Mouse (Mus musculus) right cerebral cortex, postnatal 10 days (tissue): ENCODE measurements at regions not wholly inside any gene's neighbourhood (a gene's known extent, or its start where the extent isn't known, plus 50 kb on each side); places are given as distances from the start of the nearest gene placed in this dataset.

Experiments used
- DNase-seq, 2 experiments: peaks; one replicate each; pipeline ENCODE4 v3.0.0; 2021; ENCODE audit warnings: low spot score in 2 of 2

GRCm38 (mm10) chr8:112212170-112212569 is 197.3 kb upstream of the Gm6793 start:
- no peak for DNase-seq

- no peak for DNase-seq
Observed at GRCm38 (mm10) chr8:112196423-112196822, 181.6 kb upstream of the Gm6793 start.

GRCm38 (mm10) chr8:112195880-112196279 is 181.0 kb upstream of the Gm6793 start:
- no peak for DNase-seq

- peak; percentile 34 to 40 for DNase-seq
Observed at GRCm38 (mm10) chr8:112191846-112192245, 177.0 kb upstream of the Gm6793 start.

GRCm38 (mm10) chr8:112189698-112190097 is 174.9 kb upstream of the Gm6793 start:
- no peak for DNase-seq

- DNase-seq = no peak
Observed at GRCm38 (mm10) chr8:112170184-112170583, 155.3 kb upstream of the Gm6793 start.

- DNase-seq = no peak
Observed at GRCm38 (mm10) chr8:112156656-112157055, 141.8 kb upstream of the Gm6793 start.

- peak in 1 of 2 experiments; percentile 30 for DNase-seq
Observed at GRCm38 (mm10) chr8:112138924-112139323, 124.1 kb upstream of the Gm6793 start.

- DNase-seq = no peak
Observed at GRCm38 (mm10) chr8:112130196-112130595, 115.4 kb upstream of the Gm6793 start.

- DNase-seq = peak in 1 of 2 experiments; percentile 37
Observed at GRCm38 (mm10) chr8:112128833-112129518, 114.1 kb upstream of the Gm6793 start.

- DNase-seq = no peak
Observed at GRCm38 (mm10) chr8:112111950-112112349, 97.1 kb upstream of the Gm6793 start.

GRCm38 (mm10) chr8:112097883-112098635 is 83.2 kb upstream of the Gm6793 start:
- peak; percentile 75 to 80 for DNase-seq

- DNase-seq = no peak
Observed at GRCm38 (mm10) chr8:112094881-112095280, 80.0 kb upstream of the Gm6793 start.

- no peak for DNase-seq
Observed at GRCm38 (mm10) chr8:112093554-112093953, 78.7 kb upstream of the Gm6793 start.

GRCm38 (mm10) chr8:112092831-112093230 is 78.0 kb upstream of the Gm6793 start:
- no peak for DNase-seq

GRCm38 (mm10) chr8:112078621-112079020 is 63.8 kb upstream of the Gm6793 start:
- DNase-seq = peak in 1 of 2 experiments; percentile 42

- peak in 1 of 2 experiments; percentile 31 for DNase-seq
Observed at GRCm38 (mm10) chr8:112072205-112072604, 57.4 kb upstream of the Gm6793 start.

GRCm38 (mm10) chr8:112070251-112070650 is 55.4 kb upstream of the Gm6793 start:
- peak in 1 of 2 experiments; percentile 35 for DNase-seq
